Mouse (Mus musculus): ENCODE data around the gene Gm20388. TPM values are rescaled to one million over a fixed set of nuclear protein-coding genes. Genes with fewer than 3 reads are reported as not detected.
"Not testable (repeated sequence)": the region's sequence is repeated elsewhere in the genome, so short reads cannot be mapped to it uniquely, and the experiment has no call there.

Gm20388 gene
- total RNA-seq, 2 experiments from 2014 or later: 1.3 to 8.5 TPM

- DNase-seq (ENCODE audit: low spot score in 2 of 2): no peak
Observed at GRCm38 (mm10) chr8:123032730-123033129, 3122.1 kb downstream of the Gm20388 start.

GRCm38 (mm10) chr8:123033431-123033830 is 3122.8 kb downstream of the Gm20388 start:
- no peak for DNase-seq (ENCODE audit: low spot score in 2 of 2)

DNA sequence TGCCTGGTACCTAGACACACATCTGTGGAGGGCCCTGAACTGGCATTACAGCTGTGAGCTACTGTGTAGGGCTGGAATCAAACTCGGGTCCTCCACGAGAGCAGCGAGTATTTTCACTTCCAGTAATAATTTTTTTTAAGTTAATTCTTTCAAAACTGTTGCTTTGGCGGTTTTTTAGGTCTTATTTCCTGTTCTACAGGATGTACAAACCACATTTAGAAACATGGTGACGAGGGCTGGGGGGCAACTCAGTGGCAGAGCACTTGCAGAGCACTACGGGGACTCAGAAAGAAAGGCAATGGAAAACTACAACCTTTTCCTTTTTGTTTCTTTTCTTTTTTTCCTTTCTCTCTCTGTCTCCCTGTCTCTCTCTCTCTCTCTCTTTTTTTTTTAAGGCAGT is 3123.5 kb downstream of the Gm20388 start:
- DNase-seq (ENCODE audit: low spot score in 2 of 2): no peak

GRCm38 (mm10) chr8:123036956-123037355 is 3126.3 kb downstream of the Gm20388 start:
- no peak for DNase-seq (ENCODE audit: low spot score in 2 of 2)

DNA sequence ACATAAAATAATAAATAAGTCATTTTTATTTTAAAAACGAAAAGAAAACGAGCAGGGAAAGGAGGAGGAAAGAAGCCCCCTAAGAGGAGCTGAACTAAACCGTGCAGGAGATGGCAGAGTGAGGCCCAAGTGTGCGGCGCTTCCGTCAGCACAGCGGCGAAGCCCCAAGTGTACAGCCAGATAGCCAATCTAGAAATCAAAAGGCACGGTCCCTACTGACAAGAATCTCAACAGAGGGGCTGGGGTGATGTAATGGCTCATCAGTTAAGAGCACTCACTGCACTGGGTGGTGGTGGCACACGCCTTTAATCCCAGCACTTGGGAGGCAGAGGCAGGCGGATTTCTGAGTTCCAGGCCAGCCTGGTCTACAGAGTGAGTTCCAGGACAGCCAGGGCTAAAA is 3126.8 kb downstream of the Gm20388 start:
- DNase-seq (ENCODE audit: low spot score in 2 of 2): no peak

- DNase-seq (ENCODE audit: low spot score in 2 of 2): no peak
Observed at GRCm38 (mm10) chr8:123038351-123038750, 3127.7 kb downstream of the Gm20388 start.

- DNase-seq (ENCODE audit: low spot score in 2 of 2): no peak
Observed at GRCm38 (mm10) chr8:123039376-123040109, 3128.9 kb downstream of the Gm20388 start.

- no peak for DNase-seq (ENCODE audit: low spot score in 2 of 2)
Observed at GRCm38 (mm10) chr8:123040110-123040650, 3129.5 kb downstream of the Gm20388 start.

DNA sequence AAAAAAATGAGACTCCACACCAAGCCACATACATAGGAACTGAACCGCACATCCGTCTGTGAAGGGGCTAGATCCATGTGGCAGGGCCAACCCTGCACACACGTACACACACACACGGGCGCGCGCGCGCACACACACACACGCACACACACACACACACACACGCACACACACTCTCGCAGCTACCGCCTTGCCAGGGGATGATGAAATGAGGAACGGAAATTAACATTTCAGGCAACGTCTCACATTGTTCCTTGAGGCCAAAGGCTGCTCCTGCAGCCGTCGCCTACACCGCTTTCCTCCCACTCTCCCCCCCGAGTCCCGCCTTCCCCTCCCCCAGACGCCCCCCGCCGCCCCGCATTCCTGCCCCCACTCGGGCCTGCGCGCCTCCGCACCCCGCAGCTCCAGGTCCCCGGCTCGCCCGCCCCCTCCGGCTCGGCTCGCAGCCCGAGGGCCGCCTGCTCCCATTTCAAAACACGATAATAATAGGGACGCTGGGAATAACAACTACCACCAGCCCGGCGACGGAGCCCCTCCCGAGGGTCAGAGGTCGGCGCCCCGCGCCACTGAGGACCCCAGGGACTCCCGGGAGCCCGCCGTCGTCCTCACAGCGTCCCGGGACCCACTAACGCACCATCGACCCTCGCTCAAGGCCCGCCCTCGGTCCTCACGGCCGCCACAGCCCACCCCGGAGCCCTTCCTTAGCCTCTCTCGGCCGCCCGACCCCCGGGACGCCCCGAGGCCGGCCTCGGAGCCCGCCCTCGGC is 3130.6 kb downstream of the Gm20388 start:
- DNase-seq (ENCODE audit: low spot score in 2 of 2): peak; percentile 58 to 63

GRCm38 (mm10) chr8:123041774-123042105 is 3131.1 kb downstream of the Gm20388 start:
- no peak for DNase-seq (ENCODE audit: low spot score in 2 of 2)

DNA sequence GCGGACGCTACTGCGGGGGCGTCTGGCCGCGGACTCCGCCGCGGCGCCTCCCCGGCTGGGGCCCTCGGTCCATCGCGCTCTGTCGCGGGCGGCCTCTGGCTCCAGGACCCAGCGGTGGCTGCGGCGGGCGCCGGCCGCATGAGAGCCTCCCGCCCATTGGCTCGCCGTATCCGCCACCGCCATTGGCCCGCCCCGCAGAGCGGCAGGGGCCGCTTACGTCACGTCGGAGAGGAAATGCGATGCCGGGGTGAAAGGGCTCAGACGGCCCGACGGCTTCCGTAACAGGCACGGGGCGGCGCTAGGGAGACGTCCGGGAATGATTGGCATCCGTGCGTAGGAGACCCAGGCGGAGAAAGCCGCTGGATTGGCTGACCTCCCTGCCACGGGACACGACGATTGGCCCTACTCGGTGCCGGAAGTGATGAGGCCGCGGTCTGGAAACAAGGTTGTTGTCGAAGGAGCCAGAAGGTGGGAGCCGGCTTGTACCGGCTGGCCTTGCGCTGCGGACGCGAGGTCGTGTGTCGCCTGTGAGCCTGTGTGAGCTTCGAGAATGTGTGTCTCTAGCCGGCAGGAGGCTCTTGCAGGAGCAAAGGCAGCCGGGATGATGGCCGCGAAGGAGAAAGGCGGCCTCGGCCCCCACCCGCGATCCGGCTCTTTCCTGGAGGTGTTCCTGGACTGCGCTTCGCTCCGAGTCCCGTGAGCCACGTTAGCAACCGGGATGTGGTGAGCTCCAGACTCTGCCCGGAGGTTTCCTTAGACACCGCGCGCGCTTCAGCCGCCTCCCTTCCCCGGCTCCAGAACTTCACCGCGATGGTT is 3131.7 kb downstream of the Gm20388 start, which contains the start of gene Ankrd11:
Ankrd11 (minus strand) TSS at position 120 of the 816 bp plus-strand sequence.
- DNase-seq (ENCODE audit: low spot score in 2 of 2): peak; percentile 99

GRCm38 (mm10) chr8:123042974-123043625 is 3132.5 kb downstream of the Gm20388 start:
- DNase-seq (ENCODE audit: low spot score in 2 of 2): no peak

GRCm38 (mm10) chr8:123043941-123044340 is 3133.3 kb downstream of the Gm20388 start:
- DNase-seq (ENCODE audit: low spot score in 2 of 2): no peak

GRCm38 (mm10) chr8:123044743-123045425 is 3134.2 kb downstream of the Gm20388 start:
- DNase-seq (ENCODE audit: low spot score in 2 of 2): not testable (repeated sequence)

DNA sequence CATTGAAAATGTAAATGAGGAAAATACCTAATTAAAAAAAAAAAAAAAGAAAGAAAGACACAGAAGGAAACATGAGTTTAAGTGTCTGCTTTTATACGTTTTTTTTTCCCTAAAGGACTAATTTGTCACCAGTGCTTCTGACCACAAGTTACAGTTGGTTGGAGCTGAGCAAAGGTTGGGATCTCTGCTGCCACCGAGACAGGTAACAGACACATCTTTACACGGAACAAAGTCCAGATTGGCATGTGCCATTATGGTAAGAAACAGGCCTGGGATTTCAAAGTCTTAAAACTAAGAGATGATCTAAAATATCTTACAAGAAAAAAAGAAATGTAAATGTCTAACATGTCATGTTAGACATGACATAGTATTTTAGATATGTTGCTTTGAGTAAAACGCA is 3136.1 kb downstream of the Gm20388 start:
- DNase-seq (ENCODE audit: low spot score in 2 of 2): no peak

DNA sequence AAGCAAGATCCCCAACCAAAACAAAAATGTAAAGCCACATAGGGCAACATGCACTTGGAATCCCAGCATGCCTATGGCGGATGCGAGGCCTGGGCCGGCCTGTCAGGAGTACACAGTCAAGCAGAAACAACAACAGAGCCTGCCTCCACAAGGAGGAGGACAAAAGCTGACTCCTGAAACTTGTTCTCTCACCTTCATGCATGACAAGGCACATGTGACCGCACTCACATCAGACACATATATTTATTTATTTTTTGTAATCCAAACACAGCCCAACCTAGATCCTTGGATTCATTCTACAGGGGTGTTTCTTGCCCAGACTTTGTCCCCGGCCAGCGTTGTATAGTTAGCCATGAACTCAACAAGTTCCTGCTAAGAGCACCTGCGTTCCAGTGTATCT is 3137.2 kb downstream of the Gm20388 start:
- DNase-seq (ENCODE audit: low spot score in 2 of 2): no peak

- no peak for DNase-seq (ENCODE audit: low spot score in 2 of 2)
Observed at GRCm38 (mm10) chr8:123048402-123048801, 3137.8 kb downstream of the Gm20388 start.

DNA sequence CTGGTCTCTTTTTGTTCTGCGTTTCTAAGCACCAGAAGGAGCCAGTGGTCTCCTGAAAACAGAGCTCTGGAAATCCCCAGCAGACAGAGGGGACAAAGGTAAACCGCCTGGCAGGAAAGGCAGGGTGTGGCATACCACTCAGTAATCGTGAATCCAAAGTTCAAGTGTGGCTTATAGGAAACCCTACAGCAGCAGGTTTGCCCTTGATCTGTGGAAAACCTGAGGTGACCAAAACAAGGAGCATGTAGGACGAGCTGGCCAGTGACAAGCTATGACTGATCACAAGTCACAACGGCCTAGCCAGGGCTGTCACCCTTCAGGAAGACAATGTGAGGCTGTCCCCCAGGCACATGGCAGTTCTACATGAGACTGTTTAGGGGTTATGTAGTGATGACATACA is 3140.8 kb downstream of the Gm20388 start:
- DNase-seq (ENCODE audit: low spot score in 2 of 2): no peak

DNA sequence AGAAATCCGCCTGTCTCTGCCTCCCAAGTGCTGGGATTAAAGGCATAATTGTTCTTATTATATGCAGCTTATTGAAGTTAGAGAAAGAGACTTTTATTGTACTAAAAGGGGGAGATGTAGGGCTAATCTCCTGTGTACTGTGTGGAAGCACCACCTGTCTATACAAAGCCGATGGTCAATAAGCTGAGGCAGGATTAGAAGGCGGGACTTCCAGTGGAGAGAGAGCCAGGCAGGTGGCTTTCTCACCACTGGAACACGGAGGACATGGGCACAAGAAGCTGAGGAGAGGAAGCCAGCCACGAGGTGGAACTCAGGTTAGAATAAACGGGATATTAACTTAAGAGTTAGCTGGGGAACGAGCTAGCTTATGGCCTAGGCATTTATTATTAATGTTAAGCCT is 3152.1 kb downstream of the Gm20388 start, which contains the start of gene Spg7:
Spg7 (plus strand) TSS at position 222 of the 400 bp plus-strand sequence.
- DNase-seq (ENCODE audit: low spot score in 2 of 2): no peak

DNA sequence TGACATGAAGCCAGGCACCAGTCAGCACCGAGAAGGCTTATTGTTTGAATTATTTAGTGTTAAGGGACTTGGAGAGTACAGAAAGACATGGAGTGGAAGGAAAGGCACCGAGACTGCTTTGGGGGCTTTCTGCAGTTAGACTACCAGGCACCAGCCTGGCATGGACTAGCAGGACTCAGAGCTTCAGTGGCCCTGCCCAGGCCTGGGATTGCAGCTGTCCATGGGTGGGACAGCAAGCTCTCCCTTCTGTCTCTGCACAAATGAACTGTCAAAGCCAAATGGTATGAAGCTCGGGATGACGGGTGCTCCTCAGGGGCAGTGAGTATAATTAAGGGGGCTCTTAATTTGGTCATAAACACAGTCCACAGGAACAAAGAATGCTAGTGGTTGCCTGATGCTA is 3153.4 kb downstream of the Gm20388 start:
- DNase-seq (ENCODE audit: low spot score in 2 of 2): no peak

Measured in adrenal gland, adult 18-20 months (tissue).